Mouse (Mus musculus) cerebellum, postnatal 10 days (tissue): ENCODE measurements at regions not wholly inside any gene's neighbourhood (a gene's known extent, or its start where the extent isn't known, plus 50 kb on each side); places are given as distances from the start of the nearest gene placed in this dataset.
A peak's percentile ranks its signal among the peaks of the same experiment; 100 is the strongest.

Experiments used
- DNase-seq, 2 experiments: peaks; one replicate each; pipeline ENCODE4 v3.0.0; 2021; ENCODE audit warnings: mixed read lengths in 2 of 2

- no peak for DNase-seq
These were observed 411.2 kb downstream of the Ipo11 start for GRCm38 (mm10) chr13:106525406-106526206.

- no peak for DNase-seq
These were observed 422.1 kb downstream of the Ipo11 start for GRCm38 (mm10) chr13:106514510-106515169.

GRCm38 (mm10) chr13:106513669-106514068, 423.1 kb downstream of the Ipo11 start:
- DNase-seq, result no peak

GRCm38 (mm10) chr13:106510435-106510834, 426.3 kb downstream of the Ipo11 start:
- DNase-seq, result peak; percentile 3 to 12

- no peak for DNase-seq
These were observed 435.5 kb downstream of the Ipo11 start for GRCm38 (mm10) chr13:106501273-106501672.

GRCm38 (mm10) chr13:106471264-106471663, 465.5 kb downstream of the Ipo11 start:
- DNase-seq, result no peak

GRCm38 (mm10) chr13:106454366-106454927, 482.3 kb downstream of the Ipo11 start:
- DNase-seq, result peak; percentile 8 to 9

- no peak for DNase-seq
These were observed 504.6 kb downstream of the Ipo11 start for GRCm38 (mm10) chr13:106432165-106432564.

GRCm38 (mm10) chr13:106406608-106407038, 530.1 kb downstream of the Ipo11 start:
- DNase-seq, result no peak

- DNase-seq, result no peak
These were observed 544.1 kb downstream of the Ipo11 start for GRCm38 (mm10) chr13:106392642-106393041.

GRCm38 (mm10) chr13:106388634-106389033, 548.1 kb downstream of the Ipo11 start:
- DNase-seq, result no peak

GRCm38 (mm10) chr13:106367589-106367988, 569.2 kb downstream of the Ipo11 start:
- peak; percentile 17 to 29 for DNase-seq

- no peak for DNase-seq
These were observed 583.9 kb downstream of the Ipo11 start for GRCm38 (mm10) chr13:106352614-106353409.

- no peak for DNase-seq
These were observed 604.7 kb downstream of the Ipo11 start for GRCm38 (mm10) chr13:106332025-106332424.

GRCm38 (mm10) chr13:106318980-106319379, 617.8 kb downstream of the Ipo11 start:
- DNase-seq, result peak in 1 of 2 experiments; percentile 2

- no peak for DNase-seq
These were observed 618.3 kb downstream of the Ipo11 start for GRCm38 (mm10) chr13:106318476-106318875.

- DNase-seq, result no peak
These were observed 619.5 kb downstream of the Ipo11 start for GRCm38 (mm10) chr13:106317300-106317699.

- DNase-seq, result peak in 1 of 2 experiments; percentile 14
These were observed 655.6 kb downstream of the Ipo11 start for GRCm38 (mm10) chr13:106281181-106281580.

GRCm38 (mm10) chr13:106259874-106260273, 676.9 kb downstream of the Ipo11 start:
- no peak for DNase-seq
